Mouse (Mus musculus) ES-E14 (cell line): Measurements from ENCODE around the gene Ttc27.

Experiments
- CHD2 ChIP-seq: IDR thresholded peaks from 2 replicates; pipeline ENCODE4 v1.6.1; 2014; ENCODE audit warnings: mild to moderate bottlenecking, low read depth, low read length, inconsistent platforms
- MAFK ChIP-seq: IDR thresholded peaks from 2 replicates; pipeline ENCODE4 v1.6.1; 2014; ENCODE audit warnings: mild to moderate bottlenecking, low read depth, low read length, inconsistent platforms; ENCODE audit not compliant: insufficient read depth

- TF ChIP-seq CHD2 (no peak), MAFK (no peak)
These were observed 68.1 kb downstream of the Ttc27 start for GRCm38 (mm10) chr17:74785586-74785985.
